Mouse (Mus musculus): ENCODE data around the gene Ces2a. TPM values are rescaled to one million over a fixed set of nuclear protein-coding genes. Genes with fewer than 3 reads are reported as not detected.

The Ces2a gene
- polyA plus RNA-seq, 1 experiment from 2014 or later = not detected

Small RNAs within 50 kb of the gene (microRNA-seq; reads per million reads assigned to microRNA genes)
- gene Gm44328 = not detected

Other genes with a start within 250 kb of the Ces2a start
- 0.26 and 0.43 TPM in 2 replicates for gene Terb1, start 224.1 kb upstream of the Ces2a start, polyA plus RNA-seq (2014; fragmentation: Nextera tagmentation; extraction: Ambion mirVana)
- 111 and 115 TPM in 2 replicates for gene Nae1, start 199.4 kb upstream of the Ces2a start, polyA plus RNA-seq (2014; fragmentation: Nextera tagmentation; extraction: Ambion mirVana)
- 0.55 and 1.6 TPM in 2 replicates for gene Car7, start 199.3 kb upstream of the Ces2a start, polyA plus RNA-seq (2014; fragmentation: Nextera tagmentation; extraction: Ambion mirVana)
- gene Pdp2, start 142.6 kb upstream of the Ces2a start, polyA plus RNA-seq (2014; fragmentation: Nextera tagmentation; extraction: Ambion mirVana) = 13.7 and 14.3 TPM in 2 replicates
- 4.9 and 6.0 TPM in 2 replicates for gene Cdh16, start 109.6 kb upstream of the Ces2a start, polyA plus RNA-seq (2014; fragmentation: Nextera tagmentation; extraction: Ambion mirVana)
- 7.9 and 8.2 TPM in 2 replicates for gene Rrad, start 102.7 kb upstream of the Ces2a start, polyA plus RNA-seq (2014; fragmentation: Nextera tagmentation; extraction: Ambion mirVana)
- 89.7 and 94.1 TPM in 2 replicates for gene Ciao2b, start 92.0 kb upstream of the Ces2a start, polyA plus RNA-seq (2014; fragmentation: Nextera tagmentation; extraction: Ambion mirVana)
- gene Ces2b, start 97.6 kb downstream of the Ces2a start, polyA plus RNA-seq (2014; fragmentation: Nextera tagmentation; extraction: Ambion mirVana) = 0.38 and 0.46 TPM in 2 replicates
- 0.32 TPM in 2 replicates for gene Ces2c, start 113.1 kb downstream of the Ces2a start, polyA plus RNA-seq (2014; fragmentation: Nextera tagmentation; extraction: Ambion mirVana)
- 0.17 and 0.28 TPM in 2 replicates for gene Ces2e, start 192.3 kb downstream of the Ces2a start, polyA plus RNA-seq (2014; fragmentation: Nextera tagmentation; extraction: Ambion mirVana)
- gene Ces2f, start 213.4 kb downstream of the Ces2a start, polyA plus RNA-seq (2014; fragmentation: Nextera tagmentation; extraction: Ambion mirVana) = not detected in 2 replicates
- 1.1 and 1.6 TPM in 2 replicates for gene Ces2g, start 227.7 kb downstream of the Ces2a start, polyA plus RNA-seq (2014; fragmentation: Nextera tagmentation; extraction: Ambion mirVana)